Mouse (Mus musculus) lung, adult 2 months (tissue): ENCODE data around the gene Khdrbs2. TPM values are rescaled to one million over a fixed set of nuclear protein-coding genes. Genes with fewer than 3 reads are reported as not detected.

Experiments
- DNase-seq: peaks from one replicate; pipeline ENCODE4 v3.0.0; 2022
- H3K4me1 ChIP-seq: fragments of 200-500 bp; 2 replicates; pipeline ENCODE4 v1.6.1; 2011; ENCODE audit warnings: low read length; ENCODE audit not compliant: control insufficient read depth, insufficient read depth
- H3K4me3 ChIP-seq: fragments of 200-500 bp; replicated peaks from 2 replicates; pipeline ENCODE3; 2011; ENCODE audit warnings: low read depth, mild to moderate bottlenecking, control low read depth, low read length; ENCODE audit errors: extremely low read depth
- CTCF ChIP-seq: fragments of 200-500 bp; IDR thresholded peaks from 2 replicates; pipeline ENCODE4 v1.5.1; 2011; ENCODE audit warnings: mild to moderate bottlenecking, low read length, control low read depth; ENCODE audit not compliant: insufficient read depth
- POLR2A ChIP-seq: fragments of 200-500 bp; IDR thresholded peaks from 2 replicates; pipeline ENCODE4 v1.6.1; 2011; ENCODE audit warnings: low read depth, mild to moderate bottlenecking, control low read depth, low read length, borderline replicate concordance; ENCODE audit errors: extremely low read depth
- WGBS: fragments of 180-500 bp; shearing (Covaris S2); methylation state at CpG from one replicate; pipeline ENCODE4 v1.1.7; 2018; 5-methylcytosine and 5-hydroxymethylcytosine counted together
- polyA plus RNA-seq: library from polyadenylated mRNA; depleted of rRNA; stranded (reverse); fragments of >200 nt; gene quantifications from 2 replicates; pipeline ENCODE4 v1.2.3, GENCODE M21; 2012

Khdrbs2 gene
- polyA plus RNA-seq, 1 experiment: not detected

DNA sequence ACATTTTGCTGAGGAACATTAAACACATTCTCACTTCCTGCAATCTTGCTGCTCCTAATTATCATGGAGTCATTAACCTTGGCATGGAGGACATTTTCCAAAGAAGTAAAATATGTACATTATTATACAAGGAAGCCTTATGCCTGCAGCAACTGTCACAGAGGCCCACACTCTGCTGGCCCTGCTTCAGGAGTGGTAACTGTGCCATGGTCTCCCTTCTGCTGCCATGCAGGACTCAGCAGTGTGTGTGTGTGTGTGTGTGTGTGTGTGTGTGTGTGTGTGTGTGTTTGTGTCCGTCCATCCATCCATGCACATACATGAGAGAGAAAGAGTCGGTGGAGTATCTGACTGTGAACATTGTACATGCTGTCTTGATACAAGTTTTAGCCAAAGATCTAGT is 396.4 kb downstream of the Khdrbs2 start:
- WGBS: 82% methylated on average over 2 of the region's 2 CpGs
- DNase-seq: no peak
- no peaks in the 10 kb centered on the region for H3K4me1 ChIP-seq

DNA sequence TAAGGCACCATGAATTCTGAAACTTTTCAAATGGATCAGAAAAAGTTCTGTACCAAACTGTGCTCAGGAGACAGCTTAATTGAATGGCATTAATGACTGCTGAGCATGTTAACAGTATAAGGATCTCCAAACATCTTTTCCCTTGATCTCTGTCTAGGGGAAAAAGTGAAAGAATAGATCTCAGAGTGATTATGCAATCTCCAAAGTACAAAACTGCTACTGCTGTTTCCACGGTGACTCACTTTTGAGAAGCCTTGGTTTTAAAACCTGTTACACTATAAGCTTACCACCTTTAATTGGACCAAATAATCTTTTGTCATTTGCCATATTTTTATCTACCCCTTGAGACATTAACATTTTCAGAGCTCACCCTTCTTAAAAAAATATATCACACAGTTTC is 453.5 kb downstream of the Khdrbs2 start:
- TF ChIP-seq CTCF (no peak), POLR2A (no peak)
- no peak for DNase-seq
- 93% methylated on average over 1 of the region's 1 CpGs for WGBS
- Histone ChIP-seq H3K4me3 (no peak overlapping the region), H3K4me1 (no peaks in the 10 kb centered on the region)

More for the DNA sequence above, 396.4 kb downstream of the Khdrbs2 start:
- H3K4me3 ChIP-seq: no peak overlapping the region
- TF ChIP-seq POLR2A: no peak
- TF ChIP-seq CTCF: no peak

DNA sequence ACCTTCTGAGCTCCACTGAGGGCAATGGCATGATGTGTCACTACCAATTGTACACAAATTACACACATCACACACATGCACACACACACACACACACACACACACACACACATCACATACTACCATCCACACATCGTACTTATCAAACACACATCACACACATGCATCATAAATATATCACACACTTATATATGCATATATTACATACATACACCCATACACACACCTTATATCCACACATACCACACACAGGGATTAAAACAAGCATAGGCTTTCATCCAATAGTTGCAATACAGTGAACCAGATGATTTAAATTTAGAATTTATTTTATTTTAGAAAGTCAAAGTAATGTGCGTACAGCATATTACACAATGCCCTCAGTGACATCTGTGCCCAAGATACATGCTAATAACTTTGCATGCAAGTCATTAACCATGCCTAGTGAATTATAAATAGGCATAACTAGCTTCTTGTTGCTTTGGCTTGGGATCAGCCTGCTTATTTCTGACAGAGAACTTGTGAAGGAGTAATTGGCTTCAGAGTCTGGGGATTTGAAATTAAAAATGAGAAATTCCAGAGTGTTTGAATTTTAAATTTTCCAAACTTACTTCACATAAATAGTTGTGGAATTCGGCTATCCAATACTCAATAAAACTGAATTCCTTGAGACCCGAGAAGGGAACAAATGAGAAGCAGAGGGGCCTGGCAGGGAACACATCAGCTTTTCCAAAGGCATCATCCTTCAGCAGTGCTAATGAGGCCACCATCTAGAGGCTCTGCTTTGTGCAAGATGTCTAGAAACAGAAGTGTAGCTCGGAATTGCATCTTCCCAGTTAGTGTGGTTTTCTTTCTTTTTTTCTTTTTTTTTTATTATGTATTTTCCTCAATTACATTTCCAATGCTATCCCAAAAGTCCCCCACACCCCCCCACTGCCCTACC is 460.2 kb downstream of the Khdrbs2 start:
- 84% methylated on average over 5 of the region's 5 CpGs for WGBS
- Histone ChIP-seq H3K4me3 (no peak overlapping the region), H3K4me1 (no peaks in the 10 kb centered on the region)
- DNase-seq: no peak
- TF ChIP-seq POLR2A (no peak), CTCF (no peak)

DNA sequence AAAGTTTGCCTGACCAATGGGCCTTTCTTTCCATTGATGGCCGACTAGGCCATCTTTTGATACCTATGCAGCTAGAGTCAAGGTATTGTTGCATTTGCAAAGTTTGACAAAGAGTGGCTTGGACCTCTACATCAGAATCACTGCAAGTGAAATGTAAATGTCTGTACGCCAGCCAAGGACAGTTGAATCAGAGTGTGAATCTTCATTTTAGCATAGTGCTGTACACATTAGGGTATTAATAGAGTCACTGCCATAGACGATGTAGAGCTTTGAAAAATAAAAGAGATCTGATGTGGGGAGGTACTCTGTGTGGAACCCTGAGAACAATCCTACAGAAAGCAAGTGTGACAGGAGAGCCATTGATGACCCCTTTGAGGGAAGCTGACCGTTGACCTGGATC is 460.9 kb downstream of the Khdrbs2 start:
- TF ChIP-seq POLR2A (no peak), CTCF (no peak)
- H3K4me1 ChIP-seq: no peaks in the 10 kb centered on the region
- no peak for DNase-seq
- H3K4me3 ChIP-seq: no peak overlapping the region
- WGBS: 83% methylated on average over 4 of the region's 4 CpGs

DNA sequence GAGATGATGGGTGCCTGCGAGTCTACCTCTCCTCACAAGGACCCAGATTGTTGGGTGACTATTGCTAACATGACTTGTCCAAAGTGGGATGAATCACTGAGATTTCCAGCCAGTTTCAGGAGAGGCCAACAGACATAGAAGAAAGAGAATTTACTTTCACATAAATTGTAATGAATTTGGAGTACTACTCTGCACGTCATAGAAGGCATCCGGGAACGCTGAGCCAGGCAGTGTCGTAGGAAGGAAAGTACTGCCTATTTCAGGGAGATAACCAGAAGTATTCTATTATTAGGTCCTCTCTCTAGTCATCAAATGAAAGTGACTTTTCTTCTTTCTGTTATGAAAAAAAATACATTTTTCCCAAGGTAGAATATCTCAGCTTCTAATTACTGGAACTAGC is 466.6 kb downstream of the Khdrbs2 start:
- 87% methylated on average over 5 of the region's 5 CpGs for WGBS
- no peak for TF ChIP-seq CTCF
- TF ChIP-seq POLR2A: no peak

DNA sequence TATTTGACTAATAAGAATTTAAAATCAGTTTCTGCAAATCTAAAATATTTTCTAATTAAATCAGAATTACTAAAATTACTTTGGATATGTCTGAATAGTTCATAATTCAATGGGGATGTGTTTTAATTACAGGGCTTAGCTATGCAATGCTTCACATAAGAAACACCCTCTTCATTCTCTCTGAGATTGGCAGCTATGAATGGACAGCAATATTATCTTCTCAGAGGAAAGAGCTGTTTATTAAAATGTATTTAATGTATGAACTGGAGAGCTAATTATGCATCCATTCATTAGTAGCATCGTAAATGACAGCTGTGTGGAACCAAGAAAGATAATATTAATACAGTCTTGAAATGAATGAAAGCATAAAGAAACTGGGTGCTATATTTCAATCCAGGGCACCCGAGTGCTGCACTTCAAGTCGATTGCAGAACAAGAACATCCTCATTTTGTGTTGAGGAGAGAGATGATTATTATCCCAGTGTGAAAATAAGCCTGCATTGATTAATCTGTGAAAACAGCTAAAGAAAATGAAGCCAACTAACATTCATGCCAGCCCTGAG is 477.2 kb downstream of the Khdrbs2 start:
- Histone ChIP-seq H3K4me1 (no peaks in the 10 kb centered on the region), H3K4me3 (no peak overlapping the region)
- no peak for DNase-seq
- TF ChIP-seq POLR2A (no peak), CTCF (no peak)
- WGBS: 69% methylated on average over 3 of the region's 3 CpGs

More for the DNA sequence above, 466.6 kb downstream of the Khdrbs2 start:
- H3K4me1 ChIP-seq: no peaks in the 10 kb centered on the region
- no peak for DNase-seq
- H3K4me3 ChIP-seq: no peak overlapping the region

DNA sequence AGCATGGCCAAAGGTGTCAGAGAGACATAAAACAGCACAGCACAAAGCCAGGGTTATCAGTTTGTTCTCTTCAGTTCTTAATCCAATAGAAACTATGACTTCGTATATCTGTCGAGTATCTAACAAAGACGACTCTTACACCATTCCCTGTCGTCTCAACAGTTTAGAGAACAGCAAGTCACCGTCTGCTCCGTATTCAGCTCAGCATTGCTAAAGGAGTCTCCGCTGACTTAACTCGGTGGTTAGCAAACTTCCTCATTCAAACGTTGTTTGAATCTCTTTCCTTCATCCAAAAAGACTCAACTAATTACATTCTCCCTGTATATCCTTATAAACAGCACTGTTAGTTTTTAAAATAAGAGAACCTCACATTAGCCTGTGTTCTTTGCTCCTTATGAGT is 521.3 kb downstream of the Khdrbs2 start:
- Histone ChIP-seq H3K4me1 (no peaks in the 10 kb centered on the region), H3K4me3 (no peak overlapping the region)
- DNase-seq: no peak
- 64% methylated on average over 9 of the region's 9 CpGs for WGBS
- TF ChIP-seq POLR2A (no peak), CTCF (no peak)

DNA sequence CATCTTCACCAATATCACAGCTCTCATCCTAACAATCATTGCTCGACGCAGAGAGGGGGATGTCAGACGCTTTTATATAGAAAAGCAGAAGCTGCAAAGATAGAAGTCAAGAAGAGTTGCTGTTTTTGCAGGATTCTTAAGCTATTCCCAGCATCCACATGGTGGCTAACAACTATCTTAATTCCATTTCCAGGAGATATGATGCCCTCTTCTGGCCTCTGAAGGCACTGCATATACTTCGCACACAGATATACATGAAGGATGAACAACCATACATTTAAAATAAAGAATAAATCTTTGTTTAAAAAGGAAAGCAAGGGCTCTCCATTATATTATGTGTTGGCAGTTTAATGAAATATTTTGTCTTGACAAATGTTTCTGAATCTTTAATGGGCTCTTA is 527.6 kb downstream of the Khdrbs2 start:
- no peak overlapping the region for H3K4me3 ChIP-seq
- H3K4me1 ChIP-seq: no peaks in the 10 kb centered on the region
- no peak for DNase-seq
- TF ChIP-seq POLR2A: no peak
- no peak for TF ChIP-seq CTCF
- WGBS: 93% methylated on average over 4 of the region's 4 CpGs

DNA sequence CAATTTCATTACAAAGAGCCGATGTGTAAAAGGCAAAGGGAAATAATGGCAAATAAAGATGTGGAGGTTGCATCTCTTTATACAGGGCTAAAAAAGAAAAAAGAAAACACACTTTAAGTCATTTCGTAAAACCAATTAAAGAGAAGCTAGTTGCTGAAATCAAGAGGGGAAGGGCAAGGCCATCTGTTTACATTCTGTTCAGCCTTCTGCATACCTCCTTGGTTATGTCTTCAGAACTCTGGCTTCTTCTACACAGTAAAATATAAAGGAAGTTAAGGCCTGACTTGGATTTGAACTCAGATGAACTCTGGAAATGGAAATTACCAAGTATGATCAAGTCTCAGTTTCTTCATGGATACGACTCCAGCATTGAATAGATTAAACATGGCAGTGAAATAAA is 528.8 kb downstream of the Khdrbs2 start:
- DNase-seq: no peak

More for the DNA sequence above, 528.8 kb downstream of the Khdrbs2 start:
- H3K4me3 ChIP-seq: no peak overlapping the region
- TF ChIP-seq CTCF: no peak
- TF ChIP-seq POLR2A: no peak
- WGBS: 87% methylated on average over 3 of the region's 3 CpGs
- no peaks in the 10 kb centered on the region for H3K4me1 ChIP-seq
